Mouse (Mus musculus) liver, adult 2 months (tissue): ENCODE data around the gene Hoxb13.

Experiments
- CTCF ChIP-seq: fragments of 200-500 bp; IDR thresholded peaks from 2 replicates; pipeline ENCODE4 v1.5.1; 2011; ENCODE audit warnings: low read depth, low read length, control low read depth
- POLR2A ChIP-seq: fragments of 200-500 bp; IDR thresholded peaks from 2 replicates; pipeline ENCODE4 v1.6.1; 2011; ENCODE audit warnings: low read length, control low read depth; ENCODE audit not compliant: insufficient read depth; ENCODE audit errors: extremely low read depth

DNA sequence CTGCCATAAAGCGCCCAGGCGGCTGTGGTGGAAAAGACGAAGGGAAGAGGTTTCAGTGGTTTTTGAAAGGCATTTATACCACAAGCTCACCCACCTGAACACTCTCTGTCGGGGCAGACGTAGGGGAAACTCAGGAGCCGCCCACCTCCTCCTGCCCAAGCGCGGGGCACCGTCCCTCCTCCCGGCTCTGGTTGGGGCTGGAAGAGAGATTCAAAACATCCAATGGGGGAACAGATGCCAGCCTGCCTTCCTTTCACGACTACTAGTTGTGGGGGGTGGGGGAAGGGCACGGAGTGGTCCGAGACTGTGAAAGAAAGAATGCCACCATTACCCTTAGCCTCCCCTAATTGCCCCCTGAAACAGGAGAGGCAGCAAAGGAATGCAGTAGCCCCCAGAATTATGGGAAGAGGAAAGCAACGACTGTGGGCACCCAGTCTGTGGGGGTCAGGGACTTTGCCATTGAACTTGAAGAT is 6.1 kb downstream of the Hoxb13 start:
- TF ChIP-seq CTCF (no peak), POLR2A (no peak)
